Mouse (Mus musculus) liver, embryonic 12.5 days (tissue): ENCODE data around the gene Lrrc52. TPM values are rescaled to one million over a fixed set of nuclear protein-coding genes. Genes with fewer than 3 reads are reported as not detected.

Experiments used
- ATAC-seq: fragments of 200-750 bp; cut with Nextera tagmentation; 2 replicates; pipeline ENCODE4 v1.8.0; 2017; ENCODE audit warnings: moderate number of reproducible peaks, mild to moderate bottlenecking, moderate library complexity
- H3K27ac ChIP-seq: fragments of 300-500 bp; sonication (generic); 2 replicates; pipeline ENCODE4 v1.5.1; 2016; ENCODE audit warnings: mild to moderate bottlenecking
- H3K27me3 ChIP-seq: fragments of 300-500 bp; sonication (generic); replicated peaks from 2 replicates; pipeline ENCODE4 v1.6.1; 2016; ENCODE audit warnings: mild to moderate bottlenecking, moderate library complexity
- H3K36me3 ChIP-seq: fragments of 300-500 bp; sonication (generic); 2 replicates; pipeline ENCODE4 v1.6.1; 2016; ENCODE audit warnings: mild to moderate bottlenecking, moderate library complexity
- H3K4me1 ChIP-seq: fragments of 300-500 bp; sonication (generic); 2 replicates; pipeline ENCODE4 v1.6.1; 2016
- H3K4me2 ChIP-seq: fragments of 300-500 bp; sonication (generic); 2 replicates; pipeline ENCODE4 v1.6.1; 2016; ENCODE audit warnings: mild to moderate bottlenecking, moderate library complexity
- H3K4me3 ChIP-seq: fragments of 300-500 bp; sonication (generic); 2 replicates; pipeline ENCODE4 v1.5.1; 2016; ENCODE audit warnings: mild to moderate bottlenecking, moderate library complexity
- H3K9ac ChIP-seq: fragments of 300-500 bp; sonication (generic); 2 replicates; pipeline ENCODE4 v1.6.1; 2016; ENCODE audit warnings: mild to moderate bottlenecking, moderate library complexity
- H3K9me3 ChIP-seq: fragments of 300-500 bp; sonication (generic); replicated peaks from 2 replicates; pipeline ENCODE4 v1.6.1; 2016; ENCODE audit warnings: mild to moderate bottlenecking, moderate library complexity
- WGBS: fragments of 180-500 bp; shearing (Covaris S2); methylation state at CpG from one replicate; pipeline ENCODE4 v1.1.7; 2016; ENCODE audit not compliant: insufficient replicate concordance; 5-methylcytosine and 5-hydroxymethylcytosine counted together
- polyA plus RNA-seq: library from polyadenylated mRNA; unstranded; fragments of >200 nt; fragmentation: Nextera tagmentation; extraction: Ambion mirVana; gene quantifications from 2 replicates; pipeline ENCODE4 v1.2.1, GENCODE M21; 2016

Lrrc52 gene
- polyA plus RNA-seq, 1 experiment from 2014 or later: not detected

DNA sequence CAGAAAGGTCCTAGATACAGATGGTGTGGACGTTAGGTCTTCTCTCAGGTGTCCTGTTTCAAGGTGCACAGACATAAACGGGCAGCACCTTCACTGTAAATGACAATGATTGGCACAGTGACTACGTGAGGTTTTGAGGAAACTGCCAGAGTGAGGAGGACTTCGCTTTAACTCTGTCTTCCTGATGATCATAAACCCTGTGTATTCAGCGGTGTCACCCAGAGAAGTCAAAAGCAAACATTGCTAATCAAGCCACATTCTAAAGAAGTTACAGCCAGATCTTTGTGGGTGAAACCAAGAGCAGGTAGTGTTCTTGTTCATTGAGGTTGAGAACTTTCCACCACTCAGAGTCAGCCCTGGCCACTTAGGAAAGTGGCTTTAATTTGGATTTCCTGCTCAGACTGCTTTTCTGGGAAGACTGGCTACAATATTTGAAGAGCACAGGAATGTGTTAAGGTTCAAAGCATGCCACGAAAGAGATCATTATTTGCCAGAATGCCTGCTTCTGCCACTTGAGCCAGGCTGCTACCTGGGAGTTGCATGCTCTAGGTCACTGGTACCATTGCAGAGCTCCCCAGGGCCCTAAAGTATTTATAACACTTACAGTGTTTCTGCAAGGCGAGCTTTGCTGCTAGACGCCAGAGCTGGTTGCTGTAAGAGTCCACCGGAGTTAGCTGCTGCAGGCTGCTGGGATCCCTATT lies 35.5 kb downstream of the Lrrc52 start:
- H3K4me1 ChIP-seq: no peaks in the 10 kb centered on the region
- H3K4me2 ChIP-seq: no peak overlapping the region
- WGBS: 52% methylated on average over 9 of the region's 9 CpGs
- ATAC-seq: no peak
- H3K36me3 ChIP-seq: no peaks in the 10 kb centered on the region
- peaks cover 48% of the 10 kb centered on the region for H3K27me3 ChIP-seq
- no peak overlapping the region for H3K27ac ChIP-seq
- no peak overlapping the region for H3K9ac ChIP-seq
- no peak overlapping the region for H3K4me3 ChIP-seq
- no peaks in the 10 kb centered on the region for H3K9me3 ChIP-seq

GRCm38 (mm10) chr1:167426681-167427080 lies 39.9 kb downstream of the Lrrc52 start:
- Histone ChIP-seq H3K9ac (no peak overlapping the region), H3K9me3 (no peaks in the 10 kb centered on the region), H3K27me3 (peaks cover 31% of the 10 kb centered on the region; the same call in 1 of the 2 replicates), H3K4me2 (no peak overlapping the region), H3K4me1 (no peaks in the 10 kb centered on the region), H3K4me3 (no peak overlapping the region), H3K36me3 (no peaks in the 10 kb centered on the region), H3K27ac (no peak overlapping the region)
- 67% methylated on average over 7 of the region's 7 CpGs for WGBS
- ATAC-seq: no peak

- Histone ChIP-seq H3K4me1 (no peaks in the 10 kb centered on the region), H3K4me3 (no peak overlapping the region), H3K4me2 (no peak overlapping the region), H3K27me3 (peaks cover 25% of the 10 kb centered on the region; the same call in 1 of the 2 replicates), H3K27ac (no peak overlapping the region), H3K36me3 (no peaks in the 10 kb centered on the region), H3K9me3 (no peaks in the 10 kb centered on the region), H3K9ac (no peak overlapping the region)
- WGBS: 60% methylated on average over 5 of the region's 5 CpGs
- ATAC-seq: no peak
These were observed 41.0 kb downstream of the Lrrc52 start for GRCm38 (mm10) chr1:167425572-167425971.

GRCm38 (mm10) chr1:167422501-167423240 lies 43.9 kb downstream of the Lrrc52 start:
- ATAC-seq: no peak
- Histone ChIP-seq H3K36me3 (no peaks in the 10 kb centered on the region), H3K9ac (no peak overlapping the region), H3K4me1 (no peaks in the 10 kb centered on the region), H3K4me2 (no peak overlapping the region), H3K27me3 (peaks cover 18% of the 10 kb centered on the region; the same call in 1 of the 2 replicates), H3K27ac (no peak overlapping the region), H3K9me3 (no peaks in the 10 kb centered on the region), H3K4me3 (no peak overlapping the region)
- 70% methylated on average over 11 of the region's 11 CpGs for WGBS

DNA sequence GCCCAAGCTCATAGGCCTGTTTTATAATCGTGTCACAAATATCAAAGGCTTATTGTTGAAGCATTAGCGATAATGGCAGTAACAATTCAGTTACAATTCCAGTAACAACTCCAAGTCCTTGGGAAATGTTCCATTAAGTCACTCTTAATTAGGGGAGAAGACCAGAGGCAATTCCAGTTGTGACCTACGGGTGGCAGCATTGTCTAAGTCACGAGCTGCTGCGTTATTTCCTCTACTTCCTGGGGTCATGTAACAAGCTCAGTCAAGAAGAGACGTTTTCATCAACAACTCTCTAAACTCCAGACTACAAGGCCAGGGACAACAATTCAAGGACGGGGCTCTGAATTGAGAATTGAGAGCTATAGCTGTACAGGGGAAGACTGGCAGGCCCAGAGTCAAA lies 51.7 kb downstream of the Lrrc52 start:
- Histone ChIP-seq H3K4me1 (no peaks in the 10 kb centered on the region), H3K27ac (no peak overlapping the region), H3K36me3 (no peaks in the 10 kb centered on the region), H3K9me3 (no peaks in the 10 kb centered on the region), H3K4me2 (no peak overlapping the region), H3K27me3 (peaks cover 19% of the 10 kb centered on the region), H3K4me3 (no peak overlapping the region), H3K9ac (no peak overlapping the region)
- ATAC-seq: no peak
- WGBS: 3% methylated on average over 7 of the region's 7 CpGs

GRCm38 (mm10) chr1:167411991-167412715 lies 54.4 kb downstream of the Lrrc52 start:
- Histone ChIP-seq H3K9ac (no peak overlapping the region), H3K27me3 (peaks cover 45% of the 10 kb centered on the region), H3K36me3 (no peaks in the 10 kb centered on the region), H3K4me2 (no peak overlapping the region), H3K4me3 (no peak overlapping the region), H3K4me1 (no peaks in the 10 kb centered on the region), H3K27ac (no peak overlapping the region), H3K9me3 (no peaks in the 10 kb centered on the region)
- ATAC-seq: no peak
- WGBS: 60% methylated on average over 12 of the region's 12 CpGs

GRCm38 (mm10) chr1:167409601-167410000 lies 57.0 kb downstream of the Lrrc52 start:
- Histone ChIP-seq H3K9me3 (no peaks in the 10 kb centered on the region), H3K4me3 (no peak overlapping the region), H3K27ac (no peak overlapping the region), H3K4me1 (no peaks in the 10 kb centered on the region), H3K4me2 (no peak overlapping the region), H3K9ac (no peak overlapping the region), H3K36me3 (no peaks in the 10 kb centered on the region), H3K27me3 (peaks cover 57% of the 10 kb centered on the region)
- ATAC-seq: no peak
- 59% methylated on average over 4 of the region's 4 CpGs for WGBS

DNA sequence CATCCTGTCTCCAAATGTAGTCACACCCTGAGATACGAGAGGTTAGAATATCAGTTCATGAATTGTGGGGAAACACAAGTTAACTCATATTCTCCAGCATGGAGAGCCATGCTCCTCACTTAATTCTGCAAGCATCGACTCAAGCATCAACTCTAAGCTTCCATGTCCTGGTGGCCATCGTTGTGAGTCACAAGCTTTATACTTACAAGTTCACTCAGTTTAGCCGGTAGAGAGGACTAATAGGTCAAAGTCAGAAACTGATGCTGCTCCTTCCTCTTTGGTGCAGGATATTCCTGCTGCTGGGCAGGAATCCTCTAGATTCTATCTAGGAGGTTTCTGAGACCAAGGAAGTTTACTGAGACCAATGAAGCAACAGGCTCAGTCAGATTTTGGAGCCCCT lies 61.3 kb downstream of the Lrrc52 start:
- no peaks in the 10 kb centered on the region for H3K4me1 ChIP-seq
- ATAC-seq: no peak
- no peak overlapping the region for H3K4me2 ChIP-seq
- H3K36me3 ChIP-seq: no peaks in the 10 kb centered on the region
- H3K27me3 ChIP-seq: peaks cover 50% of the 10 kb centered on the region
- WGBS: 64% methylated on average over 4 of the region's 4 CpGs
- H3K9ac ChIP-seq: no peak overlapping the region
- H3K9me3 ChIP-seq: no peaks in the 10 kb centered on the region
- no peak overlapping the region for H3K4me3 ChIP-seq
- H3K27ac ChIP-seq: no peak overlapping the region

Other genes with a start within 250 kb of the Lrrc52 start
- gene Uck2, start 181.5 kb downstream of the Lrrc52 start, polyA plus RNA-seq: 102 and 103 TPM in 2 replicates
- 70.7 and 74.2 TPM in 2 replicates for gene Tmco1, start 158.4 kb downstream of the Lrrc52 start, polyA plus RNA-seq
- gene Aldh9a1, start 116.8 kb downstream of the Lrrc52 start, polyA plus RNA-seq: 94.4 and 99.5 TPM in 2 replicates
- gene Mgst3, start 72.9 kb downstream of the Lrrc52 start, polyA plus RNA-seq: 388 and 396 TPM in 2 replicates
- 0.38 and 1.2 TPM in 2 replicates for gene Rxrg, start 131.6 kb upstream of the Lrrc52 start, polyA plus RNA-seq
- gene Lmx1a, start 222.5 kb upstream of the Lrrc52 start, polyA plus RNA-seq: 1.2 and 1.6 TPM in 2 replicates